Mouse (Mus musculus) kidney, postnatal 4 days (tissue): ENCODE results near the gene Rasa3.
A peak's percentile ranks its signal among the peaks of the same experiment; 100 is the strongest.

ENCODE experiments used
- DNase-seq, 2 experiments: peaks; one replicate each; pipeline ENCODE4 v3.0.0; 2021; ENCODE audit warnings: mixed read lengths in 2 of 2

Gene Rasa3

DNA sequence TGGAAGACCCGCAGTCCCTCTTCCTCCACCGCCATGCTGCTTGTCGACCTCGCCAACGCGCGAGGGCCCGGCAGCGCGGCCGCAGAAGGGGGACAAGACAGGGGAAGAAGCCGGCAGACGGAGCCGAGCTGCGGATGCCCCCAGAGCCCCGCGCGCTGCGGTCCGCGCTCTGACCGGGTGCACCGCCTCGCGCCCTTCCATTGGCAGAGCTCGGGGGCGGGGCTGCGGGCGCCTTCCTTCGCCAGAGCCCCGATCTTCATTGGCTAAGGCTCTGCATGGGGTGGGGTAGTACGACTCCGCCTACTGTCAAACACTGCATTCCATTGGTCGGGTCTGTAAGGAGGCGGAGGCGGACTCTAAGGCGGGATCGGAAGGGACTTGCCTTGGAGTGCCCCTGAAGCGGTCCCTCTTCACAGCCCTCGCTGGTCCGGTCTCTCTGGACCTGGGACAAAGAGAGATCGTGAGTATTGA, at the start of gene Rasa3:
Gene Rasa3 (minus strand): TSS at position 191 of the 471 bp plus-strand sequence.
- DNase-seq = peak; percentile 94 to 97

DNA sequence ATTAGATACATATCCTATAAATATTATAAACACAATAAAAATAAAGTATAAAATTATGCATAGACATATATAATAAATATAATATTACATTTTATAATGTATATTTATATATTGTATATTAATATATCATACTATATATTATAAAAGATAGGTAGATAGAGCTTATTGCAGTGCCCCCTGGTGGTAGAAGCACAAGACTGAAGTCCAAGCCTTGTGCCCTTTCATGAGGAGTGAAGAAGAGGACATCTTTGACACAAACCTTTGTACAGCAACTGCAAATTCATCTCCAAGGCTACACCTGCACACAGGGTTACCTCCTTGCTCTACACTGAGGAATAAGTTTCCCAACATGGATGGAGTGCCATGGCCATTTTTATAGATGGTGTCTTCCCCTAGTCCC, 48.3 kb upstream of the Rasa3 start:
- peak; percentile 62 to 66 for DNase-seq

DNA sequence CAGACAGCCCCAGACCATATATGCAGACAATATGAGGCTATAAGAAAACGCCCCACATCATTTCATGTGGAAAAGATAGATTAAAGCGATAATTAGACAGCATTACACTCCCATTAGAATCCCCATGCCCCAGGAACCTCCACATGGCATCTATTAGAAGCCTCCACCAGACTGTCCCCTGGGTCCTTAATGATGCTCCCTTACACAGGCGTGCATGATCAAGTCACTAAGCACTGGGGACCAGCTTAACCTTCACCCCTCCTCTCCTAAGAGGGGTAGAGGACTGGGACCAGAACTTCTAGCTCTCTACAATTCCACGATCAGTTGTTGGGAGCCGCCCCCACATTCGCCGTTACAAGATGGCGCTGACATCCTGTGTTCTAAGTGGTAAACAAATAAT, 41.6 kb upstream of the Rasa3 start:
- DNase-seq = no peak

DNA sequence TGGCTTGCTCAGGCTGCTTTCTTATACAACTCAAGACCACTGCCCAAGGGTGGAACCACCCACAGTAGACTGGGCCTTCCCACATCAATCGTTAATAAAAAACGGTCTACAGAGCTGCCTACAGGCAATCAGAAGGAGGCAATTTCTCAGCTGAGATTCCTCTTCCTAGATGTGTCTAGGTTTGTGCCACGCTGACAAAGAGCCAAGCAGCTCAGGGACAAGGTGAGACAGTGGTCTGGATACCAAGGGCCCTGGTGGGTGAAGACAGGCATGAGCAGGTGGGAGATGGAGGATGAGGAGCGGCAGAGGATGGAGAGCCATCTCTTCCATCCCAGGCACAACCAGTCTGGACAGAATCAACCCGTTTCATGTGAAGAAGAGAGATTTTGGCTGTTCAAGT, 31.1 kb upstream of the Rasa3 start:
- DNase-seq = no peak

DNA sequence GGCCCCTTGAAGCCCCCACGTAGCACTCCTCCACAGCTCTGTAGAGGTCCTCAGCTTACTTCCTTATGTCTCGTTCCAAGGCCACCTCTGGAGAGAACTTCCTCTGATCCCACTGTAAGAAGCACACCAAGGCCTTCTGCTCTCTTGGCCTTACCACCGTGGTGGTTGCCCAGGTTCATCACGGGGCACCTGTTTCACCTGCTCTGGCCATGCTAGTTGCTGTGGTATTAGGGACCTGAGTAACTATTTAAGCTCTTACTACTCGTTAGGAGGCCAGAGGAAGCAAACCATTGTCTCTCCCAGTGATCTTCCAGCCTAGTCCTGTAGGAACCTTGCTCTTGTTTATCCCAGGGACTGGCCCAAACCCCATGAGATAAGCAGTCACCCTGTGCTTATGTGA, 29.5 kb upstream of the Rasa3 start:
- DNase-seq = no peak

DNA sequence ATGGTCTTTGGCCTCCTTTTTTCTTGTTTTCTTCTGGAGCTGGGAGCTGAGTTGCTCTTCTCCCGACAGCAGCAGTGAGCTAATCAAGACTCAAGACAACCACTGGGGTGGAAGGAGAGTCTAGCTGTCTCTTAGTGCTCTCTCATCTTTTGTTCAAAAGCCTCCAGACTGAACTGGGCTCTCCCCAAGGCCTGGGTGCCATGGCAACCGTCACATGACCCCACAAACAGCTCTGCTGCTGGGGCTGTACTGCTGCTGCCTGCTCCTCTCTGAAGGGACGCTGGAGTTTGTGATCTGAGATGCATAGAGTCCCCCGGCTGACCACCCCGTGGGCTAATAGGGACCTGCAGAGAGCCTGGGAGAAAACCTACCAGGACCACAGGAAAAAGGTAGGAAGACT, 28.3 kb upstream of the Rasa3 start, which contains the start of gene Cfap97d2:
Gene Cfap97d2 (plus strand): TSS at position 222 of the 400 bp plus-strand sequence.
- DNase-seq = peak; percentile 65 to 70

DNA sequence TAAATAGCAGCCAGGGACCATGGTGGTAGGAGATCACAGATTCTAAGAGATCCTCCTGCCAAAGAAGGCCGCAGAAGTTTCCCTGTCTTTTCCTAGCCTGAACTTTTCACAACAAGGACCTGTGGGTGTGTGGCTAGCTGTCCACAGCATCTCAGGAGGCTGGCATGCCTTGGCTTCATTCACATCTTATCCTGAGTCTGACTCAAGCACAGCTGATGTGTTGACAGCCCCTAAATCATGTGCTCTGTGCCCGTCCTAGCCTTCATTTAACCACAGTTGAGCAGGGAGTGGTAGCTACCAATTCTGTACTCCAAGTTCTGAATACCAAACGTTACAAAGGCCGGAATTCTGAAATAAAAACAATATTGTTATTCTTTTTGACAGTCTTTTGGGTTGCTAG, 26.9 kb upstream of the Rasa3 start:
- DNase-seq = no peak

DNA sequence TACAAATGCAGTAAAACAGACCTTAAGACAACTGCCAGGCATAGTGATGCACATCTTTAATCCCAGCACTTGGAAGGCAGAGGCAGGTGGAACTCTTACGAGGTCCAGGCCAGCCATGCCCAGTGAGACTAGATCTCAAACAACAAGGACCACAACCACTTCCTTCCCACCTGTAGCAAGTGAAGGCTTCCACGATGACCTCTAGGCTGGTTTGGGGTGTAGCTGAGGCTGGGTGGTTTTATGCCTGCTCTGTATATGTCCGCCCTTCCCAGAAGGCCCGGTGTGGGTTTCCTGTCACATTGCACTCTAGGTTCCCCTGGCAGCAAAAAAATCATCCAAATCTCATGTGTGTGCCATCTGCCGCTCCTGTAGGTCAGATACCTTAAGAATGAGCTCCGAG, 26.4 kb upstream of the Rasa3 start:
- DNase-seq = no peak

DNA sequence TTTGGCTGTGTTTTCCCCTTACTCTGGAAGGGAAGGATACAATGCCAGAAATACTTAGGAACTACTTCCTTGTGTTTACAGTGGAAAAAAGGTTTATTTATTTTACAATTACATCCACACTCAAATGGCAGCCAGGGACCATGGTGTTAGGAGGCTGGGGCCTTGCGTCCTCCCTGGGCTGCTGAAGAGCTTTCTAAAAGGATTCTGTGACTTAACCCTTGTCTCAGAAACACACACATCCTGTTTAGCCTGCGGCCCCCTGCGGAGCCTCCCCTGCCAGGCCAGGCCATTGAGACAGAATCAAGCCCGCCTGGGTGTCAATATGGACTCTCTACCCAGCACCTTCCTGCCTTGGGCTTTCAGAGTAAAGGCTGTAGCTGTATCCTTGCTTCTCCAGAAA, 25.4 kb upstream of the Rasa3 start:
- DNase-seq = no peak

DNA sequence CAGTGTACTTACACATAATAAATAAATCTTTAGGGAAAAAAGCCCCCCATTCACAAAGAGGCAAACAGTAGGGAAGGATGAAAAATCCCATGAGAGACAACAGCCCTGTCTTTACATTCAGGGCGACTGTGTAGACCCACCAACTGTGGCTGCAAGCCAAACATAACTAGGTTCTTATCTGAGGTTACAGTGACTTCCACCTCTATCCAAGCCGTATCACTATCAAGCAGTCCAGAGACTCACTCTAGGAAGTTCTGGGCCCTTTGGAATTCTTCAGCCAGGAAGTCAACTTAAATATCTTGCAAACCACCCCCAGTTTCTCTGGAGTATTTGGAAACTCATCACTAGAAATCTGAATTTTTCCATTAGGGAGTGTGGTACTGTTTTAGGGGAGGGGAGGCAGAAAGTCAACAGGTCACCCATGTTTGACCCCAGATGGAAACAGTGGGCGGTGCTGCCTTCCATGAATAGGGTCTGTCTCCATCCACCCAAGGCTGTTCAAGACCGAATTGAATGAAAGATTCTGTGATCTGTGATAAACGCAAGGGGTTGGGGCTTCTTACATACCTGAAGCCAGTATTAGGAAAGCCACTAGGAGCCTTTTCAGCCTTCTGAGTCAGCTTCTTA, 22.0 kb upstream of the Rasa3 start:
- DNase-seq = no peak

DNA sequence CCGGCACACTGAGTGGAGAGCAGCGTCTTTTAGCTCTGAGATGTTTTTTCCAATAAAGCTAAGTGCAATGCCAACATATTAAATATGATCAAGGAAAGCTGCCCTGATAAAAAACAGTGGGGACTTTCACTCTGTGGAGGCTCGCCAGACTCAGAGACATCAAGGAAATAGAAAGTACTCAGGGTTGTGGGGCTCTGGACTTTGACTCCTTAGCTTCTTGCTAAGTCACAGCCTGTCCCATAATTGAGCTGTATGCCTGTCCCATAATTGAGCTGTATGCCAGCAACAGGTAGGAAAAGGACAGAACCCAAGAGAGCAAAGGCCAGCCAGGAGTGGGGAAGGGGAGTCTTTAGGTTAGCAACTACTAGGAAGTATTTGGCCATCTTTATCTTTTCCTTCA, 20.9 kb upstream of the Rasa3 start:
- DNase-seq = no peak

DNA sequence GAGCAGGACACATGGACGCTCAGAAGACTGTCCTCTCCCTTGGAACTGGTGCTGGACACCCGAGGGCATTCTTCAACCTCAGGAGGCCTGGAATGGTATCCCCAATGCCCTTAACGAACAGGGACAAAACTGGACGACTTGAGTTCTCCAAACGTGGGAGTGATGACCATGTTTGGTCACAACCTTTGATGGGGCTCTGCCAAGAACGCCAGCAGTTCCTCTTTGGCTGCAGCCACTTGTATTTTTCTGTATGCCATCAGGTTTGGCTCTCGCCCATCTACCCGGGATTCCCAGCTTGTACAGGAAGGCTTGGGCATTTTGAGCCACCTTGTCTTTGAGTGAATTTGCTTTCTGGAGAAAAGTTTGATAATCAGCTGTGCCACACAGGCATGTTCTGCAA, 20.3 kb upstream of the Rasa3 start:
- DNase-seq = no peak

DNA sequence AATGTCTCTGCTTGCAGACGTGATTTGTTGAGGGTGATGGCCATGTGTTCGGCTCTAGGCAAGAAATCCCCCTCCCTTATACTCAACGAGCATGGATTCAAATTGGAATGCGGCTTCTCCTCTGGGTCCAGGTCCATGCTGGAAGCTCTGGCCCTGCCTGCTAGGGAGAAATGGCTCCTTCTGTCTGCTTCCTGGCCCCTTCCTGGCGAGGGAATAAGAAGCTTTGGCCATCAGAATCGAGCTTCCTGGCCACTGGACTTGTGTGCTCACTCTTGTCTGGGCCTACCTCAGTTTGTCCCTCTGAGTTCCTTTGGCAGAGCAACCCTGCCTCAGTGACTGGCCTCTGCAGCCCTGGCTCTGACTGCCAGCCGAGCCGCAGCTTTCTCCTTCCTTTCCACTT, 19.8 kb upstream of the Rasa3 start:
- no peak for DNase-seq

DNA sequence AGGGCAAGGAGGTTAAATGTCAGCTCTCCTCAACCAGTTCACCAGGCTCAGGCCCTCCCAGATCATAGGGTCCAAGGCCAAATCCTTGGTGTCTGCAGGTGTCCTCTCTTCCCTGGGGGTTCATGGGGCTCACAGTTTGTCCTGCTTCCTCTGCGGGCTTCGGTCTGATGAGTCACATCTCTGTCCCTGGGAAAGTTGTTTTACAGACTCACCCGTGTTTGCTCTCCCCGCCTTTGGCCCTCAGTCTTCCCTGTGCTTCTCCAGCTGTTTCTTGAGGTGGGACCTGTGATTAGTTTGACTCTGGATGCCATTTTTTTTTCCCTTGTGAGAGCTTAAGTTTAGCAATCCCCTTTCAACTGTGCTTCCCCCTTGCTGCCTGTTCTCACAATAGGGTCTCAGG, 18.8 kb upstream of the Rasa3 start:
- no peak for DNase-seq

DNA sequence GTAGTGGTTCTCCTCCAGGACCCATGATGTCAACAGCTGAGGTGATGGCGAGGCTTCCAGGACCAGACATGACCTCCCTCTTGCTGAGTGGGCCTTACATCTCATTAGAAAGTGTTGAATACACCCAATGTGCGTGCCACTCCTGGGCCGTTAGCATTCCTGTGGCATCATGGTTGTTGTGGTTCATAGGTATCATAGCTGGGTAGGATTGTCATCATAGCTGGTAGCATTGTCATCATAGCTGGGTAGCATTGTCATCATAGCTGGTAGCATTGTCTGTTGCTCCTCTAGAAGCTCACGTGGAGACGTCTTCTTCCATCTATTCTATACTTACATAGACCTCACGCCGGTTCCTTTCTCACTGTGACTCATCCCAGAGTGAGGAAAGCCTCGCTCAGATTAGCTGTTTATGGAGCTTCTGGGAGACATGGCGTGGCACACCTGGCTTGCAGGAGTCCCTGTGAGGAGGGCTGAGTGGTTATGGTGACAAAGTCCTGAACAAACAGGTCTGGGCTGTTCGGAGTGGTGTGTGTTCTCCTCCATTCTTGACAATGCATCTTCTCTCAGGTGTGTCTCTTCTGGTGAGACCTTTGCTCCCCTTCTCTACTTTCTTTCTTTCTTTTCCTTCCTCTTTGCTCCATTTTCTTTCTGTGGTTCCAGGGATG, 17.9 kb upstream of the Rasa3 start:
- DNase-seq = no peak

DNA sequence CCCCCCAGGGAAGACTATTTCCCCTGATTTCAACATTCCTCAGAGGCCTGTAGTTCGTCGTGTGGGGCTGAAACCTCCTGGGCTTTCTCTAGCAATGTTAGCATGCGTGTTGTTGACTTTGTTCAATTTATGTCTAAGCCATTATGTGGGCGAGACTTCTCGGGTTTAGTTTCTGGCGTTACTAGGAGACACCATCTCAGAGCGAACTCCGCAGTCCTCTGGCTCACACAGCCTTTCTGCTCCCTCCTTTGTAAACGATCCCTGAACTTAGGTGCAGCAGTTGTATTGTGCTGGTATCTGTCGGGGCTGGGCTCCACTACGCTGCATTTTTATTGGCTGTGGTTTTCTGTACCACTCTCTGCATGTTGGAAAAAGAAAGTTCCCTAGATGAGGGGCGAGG, 17.3 kb upstream of the Rasa3 start:
- no peak for DNase-seq

DNA sequence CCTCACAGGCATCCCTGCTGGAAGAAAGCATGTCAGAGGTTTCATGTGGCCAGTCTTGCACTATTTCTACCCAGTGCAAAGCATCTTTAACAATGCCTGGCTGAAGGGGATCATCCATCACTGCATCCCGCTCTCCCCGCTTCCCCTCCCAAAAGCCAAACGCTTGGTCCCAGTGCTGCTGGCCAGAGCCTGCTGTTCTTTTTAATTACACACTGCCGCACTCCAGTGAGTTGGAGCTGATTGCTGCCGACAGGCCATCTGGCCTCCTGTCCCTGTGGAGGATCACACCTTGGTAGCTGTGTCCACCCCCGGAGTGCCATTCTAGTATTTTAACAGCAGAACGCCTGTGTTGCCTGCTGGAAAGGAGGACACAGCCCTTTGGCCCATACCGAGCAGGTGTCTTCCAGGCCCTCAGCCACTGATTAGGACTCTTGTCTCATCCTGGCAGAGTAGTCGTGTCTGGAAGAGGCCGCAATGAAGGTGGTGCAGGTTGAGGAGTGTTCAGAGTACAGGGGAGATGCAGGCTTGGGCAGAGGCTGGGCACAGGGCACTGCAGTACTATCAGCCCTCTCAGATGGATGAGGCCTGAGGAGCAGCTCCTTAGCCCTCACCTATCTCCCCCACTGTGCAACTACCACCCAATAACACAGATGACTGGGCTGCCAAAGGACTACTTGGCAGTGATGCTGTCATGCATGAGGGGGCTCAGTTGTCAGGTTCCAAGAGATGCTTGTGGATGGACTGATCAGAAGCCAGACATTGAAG, 15.1 kb upstream of the Rasa3 start:
- peak in 1 of 2 experiments; percentile 31 for DNase-seq

DNA sequence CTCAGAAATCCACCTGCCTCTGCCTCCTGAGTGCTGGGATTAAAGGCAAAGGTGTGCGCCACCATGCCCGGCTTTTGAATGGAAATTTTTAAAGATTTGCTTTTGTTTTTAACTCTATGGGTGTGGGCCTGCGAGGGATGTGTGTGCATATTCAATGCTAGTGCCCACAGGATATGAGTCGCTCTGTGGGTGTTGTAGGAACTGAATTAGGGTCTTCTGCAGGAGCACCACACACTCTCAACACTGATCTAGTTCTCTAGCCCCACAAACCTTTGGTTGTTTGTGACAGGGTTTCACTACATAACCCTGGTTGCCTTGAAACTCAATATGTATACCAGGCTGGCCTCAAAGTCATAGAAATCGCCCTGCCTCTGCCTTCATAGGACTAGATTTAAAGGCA, 11.9 kb upstream of the Rasa3 start:
- DNase-seq = no peak

DNA sequence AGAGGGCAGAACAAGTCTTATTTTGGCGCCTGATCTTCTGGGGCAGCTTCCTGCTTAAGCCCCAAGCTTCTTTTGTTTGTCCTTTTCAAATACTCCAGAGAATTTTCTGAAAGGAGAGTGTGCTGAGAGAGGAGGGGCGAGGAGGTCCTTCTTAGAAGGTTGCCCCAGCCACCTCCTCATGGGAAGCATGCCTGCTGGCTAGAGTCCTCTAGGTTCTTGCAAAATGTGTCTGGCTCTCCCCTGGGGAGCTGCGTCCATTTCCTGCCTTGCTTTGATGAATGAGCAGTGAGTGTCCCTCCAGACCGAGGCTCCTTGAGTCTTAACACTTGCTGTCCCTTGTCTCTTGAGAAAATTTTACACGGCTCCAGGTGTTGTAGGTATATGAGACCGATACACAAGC, 11.1 kb upstream of the Rasa3 start:
- peak; percentile 52 to 54 for DNase-seq

DNA sequence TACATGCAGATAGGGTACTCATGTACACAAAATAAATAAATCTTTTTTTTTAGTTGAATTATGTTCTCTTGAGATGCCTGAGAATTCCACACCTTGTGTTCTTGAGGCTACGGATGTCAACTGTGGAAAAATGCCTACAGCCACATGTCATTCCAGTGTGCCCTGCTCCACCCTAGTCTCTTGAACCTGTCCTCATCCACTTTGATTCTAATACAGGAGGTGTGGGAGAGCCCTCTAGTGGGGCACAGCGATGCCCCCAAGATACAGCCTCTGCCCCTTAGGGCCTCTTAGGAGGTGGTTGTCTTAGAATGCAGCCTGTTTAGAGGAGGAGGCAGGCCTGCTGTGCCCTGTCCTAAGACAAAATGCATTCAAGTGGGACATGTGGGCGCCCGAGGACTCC, 10.5 kb upstream of the Rasa3 start:
- DNase-seq = no peak

DNA sequence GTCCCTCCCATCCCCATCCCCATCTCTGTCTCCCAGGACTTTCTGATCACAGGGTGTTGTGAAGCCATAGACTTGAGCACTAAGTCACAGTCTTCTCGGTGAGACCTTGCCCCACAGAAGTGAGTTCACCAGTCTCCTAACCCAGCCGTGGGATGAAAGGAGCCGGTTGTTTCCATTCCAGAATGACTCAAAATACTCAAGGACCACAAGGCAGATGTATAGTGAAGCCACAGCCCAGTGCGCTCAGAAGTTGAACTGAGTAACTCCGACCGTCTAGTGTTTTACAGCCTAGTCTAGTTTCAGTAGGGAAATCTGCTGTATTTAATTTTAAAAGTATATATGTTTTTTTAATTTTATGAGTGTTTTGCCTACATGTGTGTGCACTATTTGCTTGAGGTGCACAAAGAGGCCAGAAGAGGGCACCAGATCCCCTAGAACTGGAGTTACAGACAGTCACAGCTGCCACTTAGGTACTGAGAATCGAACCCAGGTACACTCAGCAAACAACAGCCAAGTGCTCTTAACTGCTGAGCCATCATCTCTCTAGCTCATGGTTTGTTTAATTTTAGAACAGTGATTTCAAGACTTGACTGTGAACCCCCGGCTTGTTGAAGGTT, 9.8 kb upstream of the Rasa3 start:
- DNase-seq = no peak

DNA sequence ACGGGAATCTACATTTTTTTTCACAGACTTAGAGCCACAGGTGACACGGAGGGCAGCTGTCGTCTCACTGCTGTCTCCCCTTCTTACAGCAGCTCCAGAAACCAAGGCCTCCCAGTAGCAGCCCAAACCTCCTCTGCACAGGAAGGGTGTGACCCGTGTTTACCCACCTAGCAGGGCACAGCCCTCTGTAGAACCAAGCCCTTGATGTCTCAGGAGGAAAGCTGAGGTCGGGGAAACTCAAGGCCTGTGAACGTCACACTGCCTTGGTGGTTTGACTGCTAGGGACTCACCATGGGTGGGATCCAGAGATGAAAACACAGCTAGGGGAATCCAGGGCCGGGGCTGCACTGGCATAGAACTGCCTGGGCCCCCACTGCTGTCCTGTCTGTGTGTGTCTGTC, 9.0 kb upstream of the Rasa3 start:
- DNase-seq = no peak

DNA sequence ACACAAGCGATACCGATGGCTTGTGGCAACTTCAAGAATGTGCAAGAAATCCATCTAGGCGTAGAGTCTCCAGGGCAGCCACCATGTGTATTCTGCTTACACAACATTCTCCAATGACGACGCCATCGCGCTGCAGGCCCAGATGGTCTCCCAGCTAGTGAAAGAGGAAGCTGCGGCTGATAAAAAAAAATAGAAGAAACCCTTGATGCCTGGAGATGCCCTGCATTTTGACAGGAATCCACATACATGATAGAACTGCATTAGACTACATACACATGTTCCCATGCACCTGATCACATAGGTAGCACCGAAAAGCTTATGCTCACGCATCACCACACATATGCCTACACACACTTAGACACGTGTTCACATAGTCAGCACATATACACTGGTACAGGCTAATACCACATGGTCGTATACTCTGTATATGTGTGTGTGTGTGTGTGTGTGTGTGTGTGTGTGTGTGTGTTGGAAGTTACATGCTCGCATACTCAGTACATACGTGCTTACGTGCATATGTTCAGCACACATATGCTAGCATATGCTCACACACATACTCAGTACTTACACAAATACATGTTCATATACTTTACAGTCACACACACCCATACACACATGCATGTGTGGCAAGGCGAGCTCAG, 8.4 kb upstream of the Rasa3 start:
- DNase-seq = no peak
